Mouse (Mus musculus): ENCODE measurements at regions not wholly inside any gene's neighbourhood (a gene's known extent, or its start where the extent isn't known, plus 50 kb on each side); places are given as distances from the start of the nearest gene placed in this dataset.

DNA sequence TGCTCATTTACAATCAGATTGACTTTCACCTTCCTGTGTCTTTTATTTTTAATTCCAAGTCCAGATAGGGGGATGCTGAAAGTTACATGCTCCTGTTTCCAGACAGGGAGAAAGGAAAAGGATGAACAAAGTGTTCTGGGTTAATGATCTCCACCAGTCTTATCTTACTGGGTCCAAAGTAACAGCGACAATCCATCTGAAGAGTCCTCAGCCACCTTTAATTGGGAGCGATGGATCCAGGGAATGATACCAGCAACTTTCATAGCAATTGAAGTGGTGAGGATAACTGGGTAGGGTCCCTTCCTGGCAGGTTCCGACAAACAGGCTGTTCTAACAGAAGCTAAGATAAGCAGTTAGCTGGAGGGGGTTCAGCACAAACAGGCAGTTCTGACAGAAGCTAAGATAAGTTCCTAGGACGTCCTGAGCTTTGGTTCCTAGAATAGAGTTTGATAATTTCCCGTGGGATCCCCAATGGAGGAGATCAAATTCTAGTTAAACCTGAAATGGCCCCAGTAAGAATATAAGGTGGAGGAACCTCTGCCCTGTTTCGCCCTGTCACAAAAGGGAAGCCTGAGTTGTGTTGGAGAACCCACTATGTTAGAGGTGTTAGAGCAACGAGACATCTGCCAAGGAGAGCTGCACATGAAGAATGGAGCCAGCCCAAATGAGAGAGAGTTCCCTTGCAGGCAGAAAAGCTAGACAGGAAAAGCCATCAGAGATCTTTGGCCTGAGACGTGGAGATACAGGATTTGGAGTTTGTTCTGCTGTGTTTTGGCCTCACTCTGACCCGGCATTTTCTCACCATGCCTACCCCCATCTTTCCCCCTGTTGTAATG lies 124.8 kb downstream of the 1810010D01Rik start:
- TF ChIP-seq CTCF (IDR thresholded peaks at IDR 0.05; ENCODE audit: low read depth) (no peak), EP300 (IDR thresholded peaks at IDR 0.05; ENCODE audit: low read depth) (no peak)

All from liver, embryonic 14.5 days (tissue).